21 mouse cellular contexts compared by ENCODE assay signal in the genomic region with DNA sequence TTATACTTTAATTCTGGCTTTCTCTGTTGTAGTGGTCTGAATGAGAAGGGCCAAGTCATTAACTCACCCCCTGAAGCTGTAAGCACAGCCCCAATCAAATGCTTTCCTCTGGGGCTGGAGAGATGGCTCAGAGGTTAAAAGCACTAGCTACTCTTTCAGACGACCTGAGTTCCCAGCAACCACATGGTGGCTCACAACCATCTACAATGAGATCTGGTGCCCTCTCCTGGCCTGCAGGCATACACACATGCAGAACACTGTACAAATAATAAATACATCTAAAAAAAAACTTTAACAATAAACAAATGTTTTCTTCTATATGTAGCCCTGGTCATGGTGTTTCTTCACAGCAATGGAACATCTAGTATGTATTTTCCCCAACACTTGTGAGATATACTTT. TPM values are rescaled to one million over a fixed set of nuclear protein-coding genes. Genes with fewer than 3 reads are reported as not detected.
DNase-seq lines count a peak whose midpoint lies in the region; ATAC-seq and TF ChIP-seq lines count a peak whose summit lies in the region.
"Had no signal": no experiment of that assay in that cellular context is flagged by ENCODE, and none has a peak within 500 bp of the region (broad histone marks: within the 10 kb centered on the region; RNA-seq: fewer than 3 reads in every experiment).

No protein-coding gene starts in this region.

- no peaks in the 10 kb centered on the region for H3K9me3 ChIP-seq in forebrain, postnatal 0 days (ENCODE audit: low read length)
- H3K9me3 ChIP-seq in forebrain, embryonic 16.5 days (ENCODE audit: control insufficient read depth, low read length), result 0 out of 2 replicates have a peak, but pooled peaks cover 2% of the 10 kb centered on the region
- H3K9me3 ChIP-seq in lung, postnatal 0 days (ENCODE audit: low read length), result no peaks in the 10 kb centered on the region
- H3K9me3 ChIP-seq: embryonic facial prominence, embryonic 10.5 days; liver, embryonic 15.5 days; midbrain, embryonic 10.5 days had no signal

- TF ChIP-seq CTCF in forebrain, postnatal 0 days (IDR thresholded peaks at IDR 0.05; ENCODE audit: low read depth), result 0 out of 2 replicates have a peak, but pooled peaks have one; percentile 21
- TF ChIP-seq CTCF in kidney, adult 2 months (conservative IDR thresholded peaks at IDR 0.05; ENCODE audit: insufficient read depth, insufficient read length, low read depth, low read length), result 0 out of 2 replicates have a peak, but pooled peaks have one; percentile 12
- TF ChIP-seq CTCF in lung, postnatal 0 days (IDR thresholded peaks at IDR 0.05), result 0 out of 2 replicates have a peak, but pooled peaks have one; percentile 19

- peaks cover 10% of the 10 kb centered on the region for H3K36me3 ChIP-seq in forebrain, postnatal 0 days (ENCODE audit: insufficient read depth)
- no peaks in the 10 kb centered on the region for H3K36me3 ChIP-seq in forebrain, embryonic 16.5 days (ENCODE audit: control insufficient read depth, insufficient read depth)
- no peaks in the 10 kb centered on the region for H3K36me3 ChIP-seq in kidney, adult 2 months (ENCODE audit: control insufficient read depth, insufficient read depth, low read length)
- H3K36me3 ChIP-seq in lung, postnatal 0 days (ENCODE audit: insufficient read depth, low read length), result no peaks in the 10 kb centered on the region; the same call in 1 of the 2 replicates
- H3K36me3 ChIP-seq: liver, embryonic 15.5 days had no signal

- no peak overlapping the region for H3K4me3 ChIP-seq in forebrain, postnatal 0 days (ENCODE audit: low read depth, low read length)
- H3K4me3 ChIP-seq in forebrain, embryonic 16.5 days (replicated peaks; ENCODE audit: low read length), result no peak overlapping the region
- no peak overlapping the region for H3K4me3 ChIP-seq in kidney, adult 2 months (ENCODE audit: insufficient read depth, low read depth, low read length)
- H3K4me3 ChIP-seq in lung, postnatal 0 days (ENCODE audit: low read depth, low read length), result no peak overlapping the region
- H3K4me3 ChIP-seq: embryonic facial prominence, embryonic 10.5 days; limb, embryonic 12.5 days; liver, embryonic 15.5 days; midbrain, embryonic 10.5 days had no signal

- H3K4me2 ChIP-seq in forebrain, postnatal 0 days (ENCODE audit: low read depth), result no peak overlapping the region
- no peak overlapping the region for H3K4me2 ChIP-seq in forebrain, embryonic 16.5 days (ENCODE audit: low read length)
- H3K4me2 ChIP-seq in lung, postnatal 0 days (replicated peaks; ENCODE audit: low read depth, low read length), result no peak overlapping the region
- H3K4me2 ChIP-seq: heart, embryonic 11.5 days; hindbrain, embryonic 14.5 days; limb, embryonic 12.5 days; liver, embryonic 15.5 days had no signal

- no peak for DNase-seq in forebrain, postnatal 0 days
- DNase-seq in kidney, adult 2 months, result no peak
- no peak for DNase-seq in kidney, adult 9 months
- DNase-seq in lung, postnatal 0 days (ENCODE audit: low spot score), result no peak
- DNase-seq in lung, postnatal 36 days, result no peak
- DNase-seq in left cerebral cortex, adult 9 months (ENCODE audit: low spot score in 2 of 2), result no peak
- DNase-seq in right cerebral cortex, adult 2 months (ENCODE audit: low spot score in 2 of 2), result no peak
- DNase-seq: adrenal gland, adult 8-10 months; cerebellum, adult 9-10 months; gastrocnemius, postnatal 36 days; kidney, adult 11 months; kidney, postnatal 25 days; retina, postnatal 1 day had no signal

- TF ChIP-seq EP300 in lung, postnatal 0 days (IDR thresholded peaks at IDR 0.05), result no peak

- 60% methylated on average over 1 of the region's 1 CpGs for WGBS in forebrain, postnatal 0 days
- WGBS in forebrain, embryonic 16.5 days, result 50% methylated on average over 1 of the region's 1 CpGs
- WGBS in kidney, adult 2 months, result 79% methylated on average over 1 of the region's 1 CpGs
- WGBS in lung, postnatal 0 days, result 55% methylated on average over 1 of the region's 1 CpGs

- no peak overlapping the region for H3K27ac ChIP-seq in forebrain, postnatal 0 days (ENCODE audit: low read depth, low read length)
- no peak overlapping the region for H3K27ac ChIP-seq in forebrain, embryonic 16.5 days (ENCODE audit: low read length)
- H3K27ac ChIP-seq in kidney, adult 2 months (ENCODE audit: insufficient read depth, low read depth, low read length), result no peak overlapping the region
- H3K27ac ChIP-seq in lung, postnatal 0 days (ENCODE audit: low read length), result no peak overlapping the region
- H3K27ac ChIP-seq: embryonic facial prominence, embryonic 10.5 days; hindbrain, embryonic 14.5 days; limb, embryonic 12.5 days; liver, embryonic 15.5 days; macrophage; midbrain, embryonic 10.5 days had no signal

- no peak overlapping the region for H3K9ac ChIP-seq in forebrain, postnatal 0 days
- no peak overlapping the region for H3K9ac ChIP-seq in forebrain, embryonic 16.5 days (replicated peaks; ENCODE audit: low read depth, low read length)
- no peak overlapping the region for H3K9ac ChIP-seq in lung, postnatal 0 days (replicated peaks; ENCODE audit: low read depth)
- H3K9ac ChIP-seq: hindbrain, embryonic 14.5 days; limb, embryonic 12.5 days; liver, embryonic 15.5 days had no signal

- ATAC-seq in forebrain, postnatal 0 days, result no peak
- ATAC-seq in forebrain, embryonic 16.5 days, result no peak
- no peak for ATAC-seq in lung, postnatal 0 days

- TF ChIP-seq POLR2A in kidney, adult 2 months (IDR thresholded peaks at IDR 0.05; ENCODE audit: low read depth, low read length), result no peak

- H3K4me1 ChIP-seq in forebrain, postnatal 0 days (ENCODE audit: insufficient read depth), result no peaks in the 10 kb centered on the region
- no peaks in the 10 kb centered on the region for H3K4me1 ChIP-seq in forebrain, embryonic 16.5 days (replicated peaks; ENCODE audit: control insufficient read depth, insufficient read depth, low read length)
- no peaks in the 10 kb centered on the region for H3K4me1 ChIP-seq in kidney, adult 2 months (ENCODE audit: control insufficient read depth, insufficient read depth, low read length)
- no peaks in the 10 kb centered on the region for H3K4me1 ChIP-seq in lung, postnatal 0 days (ENCODE audit: insufficient read depth, low read depth, low read length)
- H3K4me1 ChIP-seq: embryonic facial prominence, embryonic 10.5 days; limb, embryonic 12.5 days; liver, embryonic 15.5 days; midbrain, embryonic 10.5 days had no signal

- no peaks in the 10 kb centered on the region for H3K27me3 ChIP-seq in forebrain, postnatal 0 days (ENCODE audit: insufficient read depth, low read length)
- H3K27me3 ChIP-seq in forebrain, embryonic 16.5 days (replicated peaks; ENCODE audit: control insufficient read depth, insufficient read depth, low read length), result no peaks in the 10 kb centered on the region
- H3K27me3 ChIP-seq in kidney, adult 2 months (replicated peaks; ENCODE audit: control insufficient read depth, insufficient read depth, low read length), result no peaks in the 10 kb centered on the region
- no peaks in the 10 kb centered on the region for H3K27me3 ChIP-seq in lung, postnatal 0 days (replicated peaks; ENCODE audit: insufficient read depth, low read length)
- H3K27me3 ChIP-seq: limb, embryonic 12.5 days; liver, embryonic 15.5 days had no signal

RNA-seq across cellular contexts. Expression of a gene that starts 33.6 kb away (rescaled TPM):
- total RNA-seq in forebrain, postnatal 0 days (2014; rRNA removed), result 35.4 and 50.8 TPM in 2 replicates
- polyA plus RNA-seq in forebrain, postnatal 0 days (2015; fragmentation: Nextera tagmentation; extraction: Ambion mirVana), result 22.7 and 26.7 TPM in 2 replicates
- polyA plus RNA-seq in forebrain, embryonic 16.5 days (2015; fragmentation: Nextera tagmentation; extraction: Ambion mirVana), result 22.1 and 23.8 TPM in 2 replicates
- 17.1 and 17.3 TPM in 2 replicates for polyA plus RNA-seq in kidney, adult 2 months (2012; rRNA removed)
- polyA plus RNA-seq in lung, postnatal 0 days (2015; fragmentation: Nextera tagmentation; extraction: Ambion mirVana), result 13.3 and 15.6 TPM in 2 replicates

RNA-seq across cellular contexts. Expression of a gene that starts 39.7 kb away (rescaled TPM):
- 3.8 and 4.8 TPM in 2 replicates for total RNA-seq in forebrain, postnatal 0 days (2014; rRNA removed)
- 3.1 and 4.9 TPM in 2 replicates for polyA plus RNA-seq in forebrain, postnatal 0 days (2015; fragmentation: Nextera tagmentation; extraction: Ambion mirVana)
- 8.5 and 8.6 TPM in 2 replicates for polyA plus RNA-seq in forebrain, embryonic 16.5 days (2015; fragmentation: Nextera tagmentation; extraction: Ambion mirVana)
- 2.5 and 3.8 TPM in 2 replicates for polyA plus RNA-seq in kidney, adult 2 months (2012; rRNA removed)
- polyA plus RNA-seq in lung, postnatal 0 days (2015; fragmentation: Nextera tagmentation; extraction: Ambion mirVana), result 3.5 and 4.0 TPM in 2 replicates
